Mouse (Mus musculus) liver, adult 2 months (tissue): ENCODE results near the gene Qrsl1. TPM values are rescaled to one million over a fixed set of nuclear protein-coding genes. Genes with fewer than 3 reads are reported as not detected.
"Not testable (repeated sequence)": the region's sequence is repeated elsewhere in the genome, so short reads cannot be mapped to it uniquely, and the experiment has no call there.

Experiments
- DNase-seq: peaks from one replicate; pipeline ENCODE4 v3.0.0-alpha.2; 2011; ENCODE audit warnings: low read depth, low spot score; ENCODE audit errors: extremely low read depth
- H3K27ac ChIP-seq: fragments of 200-500 bp; replicated peaks from 2 replicates; pipeline ENCODE4 v1.5.1; 2012; ENCODE audit warnings: low read depth, mild to moderate bottlenecking, control low read depth, inconsistent platforms, low read length; ENCODE audit not compliant: insufficient read depth
- H3K27me3 ChIP-seq: fragments of 200-500 bp; 2 replicates; pipeline ENCODE4 v1.6.1; 2012; ENCODE audit warnings: mild to moderate bottlenecking, moderate library complexity, low read length, inconsistent platforms; ENCODE audit not compliant: control insufficient read depth, insufficient read depth
- H3K36me3 ChIP-seq: fragments of 200-500 bp; 2 replicates; pipeline ENCODE4 v1.6.1; 2012; ENCODE audit warnings: low read length, inconsistent platforms; ENCODE audit not compliant: control insufficient read depth, insufficient read depth
- H3K4me1 ChIP-seq: fragments of 200-500 bp; 2 replicates; pipeline ENCODE4 v1.6.1; 2011; ENCODE audit warnings: low read length; ENCODE audit not compliant: control insufficient read depth, insufficient read depth
- H3K4me3 ChIP-seq: fragments of 200-500 bp; 2 replicates; pipeline ENCODE4 v1.5.1; 2011; ENCODE audit warnings: low read depth, mild to moderate bottlenecking, control low read depth, low read length, moderate library complexity; ENCODE audit not compliant: insufficient read depth
- H3K79me2 ChIP-seq: fragments of 200-500 bp; 2 replicates; pipeline ENCODE4 v1.6.1; 2012; ENCODE audit warnings: inconsistent platforms, mild to moderate bottlenecking, low read length, moderate library complexity; ENCODE audit not compliant: control insufficient read depth, insufficient read depth
- H3K9ac ChIP-seq: fragments of 200-500 bp; 2 replicates; pipeline ENCODE4 v1.6.1; 2012; ENCODE audit warnings: low read depth, mild to moderate bottlenecking, control low read depth, inconsistent platforms, low read length
- CTCF ChIP-seq: fragments of 200-500 bp; IDR thresholded peaks from 2 replicates; pipeline ENCODE4 v1.5.1; 2011; ENCODE audit warnings: low read depth, low read length, control low read depth
- POLR2A ChIP-seq: fragments of 200-500 bp; IDR thresholded peaks from 2 replicates; pipeline ENCODE4 v1.6.1; 2011; ENCODE audit warnings: low read length, control low read depth; ENCODE audit not compliant: insufficient read depth; ENCODE audit errors: extremely low read depth
- WGBS: fragments of 180-500 bp; shearing (Covaris S2); methylation state at CpG from one replicate; pipeline ENCODE4 v1.1.7; 2018; 5-methylcytosine and 5-hydroxymethylcytosine counted together
- polyA plus RNA-seq: library from polyadenylated mRNA; depleted of rRNA; stranded (reverse); fragments of >200 nt; gene quantifications from 2 replicates; pipeline ENCODE4 v1.2.3, GENCODE M21; 2012; rRNA removed
- total RNA-seq: library from RNA; depleted of rRNA; stranded (reverse); fragments of >200 nt; gene quantifications from 2 replicates; pipeline ENCODE4 v1.2.3, GENCODE M21; 2014; rRNA removed

The Qrsl1 gene
- total RNA-seq (3.1 TPM in 2 replicates), polyA plus RNA-seq (4.3 and 5.9 TPM in 2 replicates)

GRCm38 (mm10) chr10:43901578-43902194 lies at the start of gene Qrsl1, which contains the start of gene Rtn4ip1:
Gene Qrsl1, minus strand, starts transcription at chr10:43901745.
Gene Rtn4ip1, plus strand, starts transcription at chr10:43901807.
- Histone ChIP-seq H3K9ac (peak within 1 kb of the TSS; percentile 87), H3K27ac (peak within 1 kb of the TSS; percentile 76), H3K27me3 (no peaks in the 10 kb centered on the region), H3K36me3 (no peaks in the 10 kb centered on the region), H3K79me2 (no peaks in the 10 kb centered on the region), H3K4me1 (peaks cover 3% of the 10 kb centered on the region; the same call in 1 of the 2 replicates), H3K4me3 (peak within 1 kb of the TSS; percentile 81)
- no peak for TF ChIP-seq CTCF
- TF ChIP-seq POLR2A, result 0 out of 2 replicates have a peak, but pooled peaks have one; percentile 8
- peak; percentile 80 for DNase-seq
- WGBS, result under 1% methylated on average over 40 of the region's 40 CpGs

- Histone ChIP-seq H3K79me2 (no peaks in the 10 kb centered on the region), H3K36me3 (peaks cover 10% of the 10 kb centered on the region), H3K27me3 (no peaks in the 10 kb centered on the region), H3K9ac (no peak overlapping the region), H3K4me3 (no peak overlapping the region), H3K27ac (no peak overlapping the region), H3K4me1 (no peaks in the 10 kb centered on the region)
- TF ChIP-seq POLR2A (no peak), CTCF (no peak)
- WGBS, result 98% methylated on average over 4 of the region's 4 CpGs
- no peak for DNase-seq
These were observed 43.9 kb upstream of the Qrsl1 start for GRCm38 (mm10) chr10:43945435-43945834.

- DNase-seq, result peak; percentile 16
- WGBS, result 77% methylated on average over 4 of the region's 4 CpGs
- Histone ChIP-seq H3K27ac (no peak overlapping the region), H3K27me3 (no peaks in the 10 kb centered on the region), H3K36me3 (peaks cover 7% of the 10 kb centered on the region), H3K4me1 (no peaks in the 10 kb centered on the region), H3K79me2 (no peaks in the 10 kb centered on the region), H3K9ac (no peak overlapping the region), H3K4me3 (no peak overlapping the region)
- TF ChIP-seq POLR2A (no peak), CTCF (no peak)
These were observed 42.2 kb upstream of the Qrsl1 start for GRCm38 (mm10) chr10:43943736-43944135.

GRCm38 (mm10) chr10:43939136-43939662 lies 37.7 kb upstream of the Qrsl1 start:
- Histone ChIP-seq H3K27me3 (no peaks in the 10 kb centered on the region), H3K36me3 (peaks cover 11% of the 10 kb centered on the region), H3K27ac (no peak overlapping the region), H3K4me1 (no peaks in the 10 kb centered on the region), H3K9ac (no peak overlapping the region), H3K4me3 (no peak overlapping the region), H3K79me2 (no peaks in the 10 kb centered on the region)
- TF ChIP-seq CTCF (no peak), POLR2A (no peak)
- no peak for DNase-seq
- WGBS, result 88% methylated on average over 6 of the region's 6 CpGs

- H3K79me2 ChIP-seq, result no peaks in the 10 kb centered on the region
- H3K27me3 ChIP-seq, result no peaks in the 10 kb centered on the region
- H3K4me1 ChIP-seq, result peaks cover 7% of the 10 kb centered on the region; the same call in 1 of the 2 replicates
- peak overlapping the region; percentile 78 for H3K27ac ChIP-seq
- peak; percentile 86 for DNase-seq
- TF ChIP-seq POLR2A (no peak), CTCF (no peak)
- no peak overlapping the region for H3K4me3 ChIP-seq
- H3K9ac ChIP-seq, result no peak overlapping the region; the same call in 1 of the 2 replicates
- H3K36me3 ChIP-seq, result peaks cover 6% of the 10 kb centered on the region
- 28% methylated on average over 5 of the region's 5 CpGs for WGBS
These were observed 27.1 kb upstream of the Qrsl1 start for GRCm38 (mm10) chr10:43928596-43928995.

- H3K4me1 ChIP-seq, result peaks cover 7% of the 10 kb centered on the region; the same call in 1 of the 2 replicates
- WGBS, result 38% methylated on average over 8 of the region's 8 CpGs
- H3K9ac ChIP-seq, result 0 out of 2 replicates have a peak overlapping the region, but pooled peaks have one; percentile 1
- H3K4me3 ChIP-seq, result no peak overlapping the region
- DNase-seq, result peak; percentile 81
- no peaks in the 10 kb centered on the region for H3K79me2 ChIP-seq
- peak overlapping the region; percentile 78 for H3K27ac ChIP-seq
- TF ChIP-seq POLR2A (no peak), CTCF (no peak)
- no peaks in the 10 kb centered on the region for H3K27me3 ChIP-seq
- H3K36me3 ChIP-seq, result peaks cover 1% of the 10 kb centered on the region
These were observed 26.2 kb upstream of the Qrsl1 start for GRCm38 (mm10) chr10:43927736-43928135.

- not testable (repeated sequence) for H3K79me2 ChIP-seq, H3K4me3 ChIP-seq, DNase-seq, H3K27me3 ChIP-seq, H3K36me3 ChIP-seq, H3K4me1 ChIP-seq, H3K27ac ChIP-seq, H3K9ac ChIP-seq
- 93% methylated on average over 9 of the region's 9 CpGs for WGBS
These were observed 24.2 kb upstream of the Qrsl1 start for GRCm38 (mm10) chr10:43925776-43926175.
